Mouse (Mus musculus): ENCODE data around the gene Diaph3.

GRCm38 (mm10) chr14:86678992-86679391 lies 462.0 kb downstream of the Diaph3 start:
- TF ChIP-seq POLR2A (IDR thresholded peaks at IDR 0.05; ENCODE audit: extremely low read depth, insufficient read depth, low read length) (no peak), CTCF (IDR thresholded peaks at IDR 0.05; ENCODE audit: low read depth, low read length) (no peak)

Measured in liver, adult 2 months (tissue).